11 mouse cellular contexts compared by ENCODE assay signal in the genomic region with DNA sequence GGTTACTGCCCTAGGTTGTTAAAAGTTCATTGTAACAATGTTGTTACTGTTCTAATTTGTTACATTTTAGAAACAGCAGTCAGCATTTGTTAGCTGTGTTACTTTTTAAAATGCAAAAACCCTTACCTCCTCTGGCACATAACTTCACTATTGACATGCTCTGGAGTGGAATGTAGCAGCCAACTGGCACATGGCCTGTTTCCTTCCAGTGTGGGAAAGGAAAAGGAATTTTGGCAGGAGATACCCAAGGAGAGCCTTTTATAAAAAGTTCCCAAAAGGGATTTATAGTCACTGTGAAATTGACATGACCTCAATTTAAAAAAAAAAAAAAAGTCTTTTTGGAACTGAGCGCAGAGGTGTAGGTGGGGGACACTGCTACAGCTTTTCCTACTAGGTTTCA. TPM values are rescaled to one million over a fixed set of nuclear protein-coding genes. Genes with fewer than 3 reads are reported as not detected.
DNase-seq lines count a peak whose midpoint lies in the region; ATAC-seq and TF ChIP-seq lines count a peak whose summit lies in the region.
"Had no signal": no experiment of that assay in that cellular context is flagged by ENCODE, and none has a peak within 500 bp of the region (broad histone marks: within the 10 kb centered on the region; RNA-seq: fewer than 3 reads in every experiment).

No protein-coding gene starts in this region.

- H3K36me3 ChIP-seq in hindbrain, postnatal 0 days (ENCODE audit: insufficient read depth, low read length) = peaks cover 13% of the 10 kb centered on the region
- peaks cover 10% of the 10 kb centered on the region; the same call in 1 of the 2 replicates for H3K36me3 ChIP-seq in hindbrain, embryonic 11.5 days (ENCODE audit: control insufficient read depth, insufficient read depth, low read length)

- DNase-seq in hindbrain, postnatal 0 days (ENCODE audit: low spot score) = peak; percentile 48
- no peak for DNase-seq in hindbrain, embryonic 11.5 days (ENCODE audit: low spot score)
- peak; percentile 67 for DNase-seq in NIH3T3 (ENCODE audit: low read depth)
- peak; percentile 65 for DNase-seq in gastrocnemius, postnatal 14 days
- peak; percentile 27 to 28 for DNase-seq in kidney, postnatal 4 days
- DNase-seq in c-Kit-positive CD71-positive TER-119-positive erythroid progenitor cells, embryonic 14.5 days (ENCODE audit: low spot score) = no peak
- DNase-seq in cerebellum, adult 11 months = no peak
- DNase-seq in frontal cortex, postnatal 25 days (ENCODE audit: low spot score in 2 of 2) = no peak
- DNase-seq: layer of hippocampus, postnatal 36 days had no signal

- no peak for ATAC-seq in hindbrain, postnatal 0 days
- ATAC-seq in hindbrain, embryonic 11.5 days (ENCODE audit: low FRiP score) = no peak

- 0 out of 2 replicates have a peak, but pooled peaks cover 3% of the 10 kb centered on the region for H3K4me1 ChIP-seq in hindbrain, postnatal 0 days (ENCODE audit: insufficient read depth, low read length)
- H3K4me1 ChIP-seq in hindbrain, embryonic 11.5 days (replicated peaks; ENCODE audit: control insufficient read depth, insufficient read depth, low read length) = no peaks in the 10 kb centered on the region

- 56% methylated on average over 1 of the region's 1 CpGs for WGBS in hindbrain, postnatal 0 days
- 97% methylated on average over 1 of the region's 1 CpGs for WGBS in hindbrain, embryonic 11.5 days

- H3K4me2 ChIP-seq in hindbrain, postnatal 0 days (ENCODE audit: low read depth, low read length) = no peak overlapping the region
- no peak overlapping the region for H3K4me2 ChIP-seq in hindbrain, embryonic 11.5 days (replicated peaks; ENCODE audit: low read depth, low read length)
- H3K4me2 ChIP-seq: heart, embryonic 15.5 days; midbrain, embryonic 12.5 days had no signal

- H3K9ac ChIP-seq in hindbrain, postnatal 0 days (replicated peaks; ENCODE audit: low read length) = no peak overlapping the region
- no peak overlapping the region for H3K9ac ChIP-seq in hindbrain, embryonic 11.5 days (ENCODE audit: low read depth, low read length)
- H3K9ac ChIP-seq: heart, embryonic 15.5 days; midbrain, embryonic 12.5 days had no signal

- H3K4me3 ChIP-seq in hindbrain, postnatal 0 days (ENCODE audit: low read length) = no peak overlapping the region
- H3K4me3 ChIP-seq in hindbrain, embryonic 11.5 days (ENCODE audit: low read depth, low read length) = no peak overlapping the region
- H3K4me3 ChIP-seq: heart, embryonic 15.5 days; midbrain, embryonic 12.5 days had no signal

- TF ChIP-seq CTCF in hindbrain, postnatal 0 days (IDR thresholded peaks at IDR 0.05; ENCODE audit: low read depth) = no peak

- no peaks in the 10 kb centered on the region for H3K27me3 ChIP-seq in hindbrain, postnatal 0 days (ENCODE audit: insufficient read depth, low read length)
- no peaks in the 10 kb centered on the region for H3K27me3 ChIP-seq in hindbrain, embryonic 11.5 days (ENCODE audit: control insufficient read depth, insufficient read depth, low read length)
- H3K27me3 ChIP-seq: heart, embryonic 15.5 days; midbrain, embryonic 12.5 days had no signal

- intact Hi-C loops in gastrocnemius, postnatal 14 days (cut with DNase I; ENCODE audit: low total_unique reads) = no loop called here

- no peak overlapping the region for H3K27ac ChIP-seq in hindbrain, postnatal 0 days
- H3K27ac ChIP-seq in hindbrain, embryonic 11.5 days (ENCODE audit: low read depth, low read length) = no peak overlapping the region
- H3K27ac ChIP-seq: midbrain, embryonic 12.5 days had no signal

- no peaks in the 10 kb centered on the region for H3K9me3 ChIP-seq in hindbrain, postnatal 0 days (ENCODE audit: low read length)
- H3K9me3 ChIP-seq in hindbrain, embryonic 11.5 days (ENCODE audit: control insufficient read depth, low read length) = no peaks in the 10 kb centered on the region
- H3K9me3 ChIP-seq: heart, embryonic 15.5 days; midbrain, embryonic 12.5 days had no signal

RNA-seq across cellular contexts. Expression of a gene that starts 4.2 kb away (rescaled TPM):
- total RNA-seq in hindbrain, postnatal 0 days (2014; rRNA removed) = 77.2 and 84.1 TPM in 2 replicates
- 26.9 and 27.7 TPM in 2 replicates for polyA plus RNA-seq in hindbrain, postnatal 0 days (2015; fragmentation: Nextera tagmentation; extraction: Ambion mirVana)
- 34.4 and 35.4 TPM in 2 replicates for polyA plus RNA-seq in hindbrain, embryonic 11.5 days (2014; fragmentation: Nextera tagmentation; extraction: Ambion mirVana)
- total RNA-seq in gastrocnemius, postnatal 14 days (2021) = 100 to 1,000 TPM; 102 to 112 TPM

RNA-seq across cellular contexts. Expression of a gene that starts 15.0 kb away (rescaled TPM):
- 191 and 204 TPM in 2 replicates for total RNA-seq in hindbrain, postnatal 0 days (2014; rRNA removed)
- 193 and 205 TPM in 2 replicates for polyA plus RNA-seq in hindbrain, postnatal 0 days (2015; fragmentation: Nextera tagmentation; extraction: Ambion mirVana)
- 114 and 127 TPM in 2 replicates for polyA plus RNA-seq in hindbrain, embryonic 11.5 days (2014; fragmentation: Nextera tagmentation; extraction: Ambion mirVana)
- 10 to 100 TPM; 13.3 to 14.1 TPM for total RNA-seq in gastrocnemius, postnatal 14 days (2021)

Comparison
In these comparisons a context has a peak if more than half of its experiments do, and no peak if none do; other contexts are left out.
1. DNase-seq: peak in hindbrain, postnatal 0 days (single experiment), NIH3T3 (single experiment), gastrocnemius, postnatal 14 days (single experiment) and kidney, postnatal 4 days (2 of 2); none in hindbrain, embryonic 11.5 days (single experiment), c-Kit-positive CD71-positive TER-119-positive erythroid progenitor cells, embryonic 14.5 days (single experiment), cerebellum, adult 11 months (single experiment) and frontal cortex, postnatal 25 days (0 of 2).
2. RNA of a gene that starts 15.0 kb away (total RNA-seq): 191 to 204 TPM in hindbrain, postnatal 0 days; 13.3 to 14.1 TPM in gastrocnemius, postnatal 14 days; every median in the first group is over 10 times any median in the second.